Mouse (Mus musculus): ENCODE data around the gene Arfrp1.

GRCm38 (mm10) chr2:181401497-181401896, 36.3 kb upstream of the Arfrp1 start:
- TF ChIP-seq CTCF (IDR thresholded peaks at IDR 0.05; ENCODE audit: low read depth) = no peak
- TF ChIP-seq EP300 (optimal IDR thresholded peaks at IDR 0.05) = no peak
